8 mouse cellular contexts compared by ENCODE assay signal in the genomic region with DNA sequence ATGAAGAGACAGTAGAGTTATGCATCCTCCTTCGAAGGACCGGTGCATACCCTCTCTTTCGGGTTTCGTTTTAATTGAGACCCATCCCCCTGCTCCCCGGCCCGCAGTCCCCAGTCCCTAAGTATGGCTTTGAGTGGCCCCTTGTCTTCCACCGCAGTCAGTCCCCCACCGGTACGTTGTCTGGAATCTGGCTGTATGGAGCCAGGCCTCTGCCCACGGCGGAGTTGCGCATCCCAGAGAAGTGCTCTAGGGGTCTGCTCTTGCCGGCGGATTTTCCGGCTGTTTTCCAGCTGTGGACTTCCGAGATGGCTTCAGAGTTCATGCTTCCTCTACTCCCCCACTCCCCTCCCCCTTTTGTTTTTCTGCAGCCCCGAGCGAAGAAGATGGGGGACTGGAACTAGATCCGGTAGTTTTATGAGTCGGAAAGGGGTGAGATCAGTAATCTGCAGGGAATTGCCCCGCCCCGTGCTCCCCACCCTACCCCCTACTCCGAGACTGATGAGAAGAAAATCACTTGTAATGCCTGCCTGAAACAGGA. TPM values are rescaled to one million over a fixed set of nuclear protein-coding genes. Genes with fewer than 3 reads are reported as not detected.
DNase-seq lines count a peak whose midpoint lies in the region; ATAC-seq and TF ChIP-seq lines count a peak whose summit lies in the region.

No protein-coding gene starts in this region.

- TF ChIP-seq EP300 in heart, adult 2 months (IDR thresholded peaks at IDR 0.05; ENCODE audit: insufficient read depth, low read depth, low read length), result no peak

- H3K36me3 ChIP-seq in heart, adult 2 months (ENCODE audit: control insufficient read depth, insufficient read depth, low read length), result peaks cover 14% of the 10 kb centered on the region
- no peaks in the 10 kb centered on the region for H3K36me3 ChIP-seq in intestine, embryonic 16.5 days (ENCODE audit: control insufficient read depth, insufficient read depth, low read length)
- H3K36me3 ChIP-seq in midbrain, embryonic 16.5 days (ENCODE audit: control insufficient read depth, insufficient read depth, low read length), result no peaks in the 10 kb centered on the region; the same call in 1 of the 2 replicates

- H3K9me3 ChIP-seq in intestine, embryonic 16.5 days (ENCODE audit: control insufficient read depth, low read length), result no peaks in the 10 kb centered on the region
- no peaks in the 10 kb centered on the region for H3K9me3 ChIP-seq in midbrain, embryonic 16.5 days (replicated peaks; ENCODE audit: control insufficient read depth, low read length, poor library complexity, severe bottlenecking)

- no peaks in the 10 kb centered on the region for H3K27me3 ChIP-seq in heart, adult 2 months (ENCODE audit: control insufficient read depth, insufficient read depth, low read length)
- H3K27me3 ChIP-seq in intestine, embryonic 16.5 days (replicated peaks; ENCODE audit: control insufficient read depth, insufficient read depth, low read length), result no peaks in the 10 kb centered on the region
- no peaks in the 10 kb centered on the region for H3K27me3 ChIP-seq in midbrain, embryonic 16.5 days (ENCODE audit: control insufficient read depth, insufficient read depth, low read depth, low read length)

- peak overlapping the region; percentile 82 for H3K9ac ChIP-seq in heart, adult 2 months (ENCODE audit: low read depth, low read length)
- H3K9ac ChIP-seq in intestine, embryonic 16.5 days (ENCODE audit: low read depth, low read length), result peak overlapping the region; percentile 80
- peak overlapping the region; percentile 84 for H3K9ac ChIP-seq in midbrain, embryonic 16.5 days (ENCODE audit: low read depth, low read length)

- intact Hi-C loops in heart, adult 2 months (cut with DNase I), result loop anchor here (2.0 to 5.0 kb wide), 3 partner anchors 39 to 125 kb away; partner anchors contain the start of genes Abhd12, Entpd6 and Gins1

- no peak for TF ChIP-seq CTCF in heart, adult 2 months (IDR thresholded peaks at IDR 0.05)
- TF ChIP-seq CTCF in embryonic fibroblast, embryonic 13.5 days (IDR thresholded peaks at IDR 0.05; ENCODE audit: borderline replicate concordance, insufficient read depth, low read length), result no peak

- peak overlapping the region; percentile 87 for H3K4me2 ChIP-seq in intestine, embryonic 16.5 days (ENCODE audit: low read depth, low read length)
- H3K4me2 ChIP-seq in midbrain, embryonic 16.5 days (ENCODE audit: low read length), result peak overlapping the region; percentile 84

- no peak for TF ChIP-seq POLR2A in heart, adult 2 months (IDR thresholded peaks at IDR 0.05; ENCODE audit: insufficient read depth, low read depth, low read length)
- TF ChIP-seq POLR2A in embryonic fibroblast, embryonic 13.5 days (IDR thresholded peaks at IDR 0.05; ENCODE audit: low read depth, low read length), result no peak

- DNase-seq in heart, adult 2 months, result peak; percentile 27 to 55
- no peak for DNase-seq in heart, adult 8-10 months (ENCODE audit: low spot score)
- peak; percentile 21 for DNase-seq in ES-CJ7 (ENCODE audit: low read depth, low spot score)
- DNase-seq in frontal cortex, postnatal 14 days (ENCODE audit: low spot score in 2 of 2), result no peak
- DNase-seq in layer of hippocampus, adult 9-10 months (ENCODE audit: low spot score), result no peak

- H3K79me2 ChIP-seq in heart, adult 2 months (replicated peaks; ENCODE audit: control insufficient read depth, insufficient read depth, low read length), result no peaks in the 10 kb centered on the region

- peaks cover 7% of the 10 kb centered on the region for H3K4me1 ChIP-seq in heart, adult 2 months (ENCODE audit: control insufficient read depth, insufficient read depth, low read length)
- peaks cover 15% of the 10 kb centered on the region for H3K4me1 ChIP-seq in embryonic fibroblast, embryonic 13.5 days (ENCODE audit: control insufficient read depth, insufficient read depth, low read length)
- H3K4me1 ChIP-seq in intestine, embryonic 16.5 days (ENCODE audit: control insufficient read depth, insufficient read depth, low read length), result peaks cover 20% of the 10 kb centered on the region
- peaks cover 23% of the 10 kb centered on the region for H3K4me1 ChIP-seq in midbrain, embryonic 16.5 days (ENCODE audit: control insufficient read depth, insufficient read depth, low read length)

- ATAC-seq in intestine, embryonic 16.5 days, result peak; percentile 2; the same call in 1 of the 2 replicates
- peak; percentile 75 for ATAC-seq in midbrain, embryonic 16.5 days

- under 1% methylated on average over 23 of the region's 23 CpGs for WGBS in heart, adult 2 months
- WGBS in intestine, embryonic 16.5 days, result under 1% methylated on average over 23 of the region's 23 CpGs
- WGBS in midbrain, embryonic 16.5 days, result under 1% methylated on average over 23 of the region's 23 CpGs

- peak overlapping the region; percentile 96 for H3K4me3 ChIP-seq in heart, adult 2 months
- peak overlapping the region; percentile 75 for H3K4me3 ChIP-seq in embryonic fibroblast, embryonic 13.5 days (ENCODE audit: insufficient read depth, low read length)
- H3K4me3 ChIP-seq in intestine, embryonic 16.5 days (ENCODE audit: low read length), result peak overlapping the region; percentile 75
- peak overlapping the region; percentile 87 for H3K4me3 ChIP-seq in midbrain, embryonic 16.5 days (ENCODE audit: low read depth, low read length)

- peak overlapping the region; percentile 90 for H3K27ac ChIP-seq in heart, adult 2 months
- no peak overlapping the region for H3K27ac ChIP-seq in embryonic fibroblast, embryonic 13.5 days (ENCODE audit: insufficient read depth, low read length)
- peak overlapping the region; percentile 88 for H3K27ac ChIP-seq in intestine, embryonic 16.5 days (ENCODE audit: low read length)
- H3K27ac ChIP-seq in midbrain, embryonic 16.5 days (ENCODE audit: low read length), result peak overlapping the region; percentile 38; the same call in 1 of the 2 replicates

RNA-seq across cellular contexts. Expression of gene Pygb, which starts 0.8 kb away (rescaled TPM):
- 100 to 1,000 TPM; 448 to 514 TPM for total RNA-seq in heart, adult 2 months (2021)
- polyA plus RNA-seq in heart, adult 2 months (2012; rRNA removed), result 343 and 518 TPM in 2 replicates
- total RNA-seq in heart, adult 8-10 months (2022), result 100 to 1,000 TPM; 547 to 617 (median 604) TPM
- 67.4 and 91.7 TPM in 2 replicates for polyA plus RNA-seq in embryonic fibroblast, embryonic 13.5 days (2011; ENCODE audit: insufficient read length, low read depth, missing spikeins)
- 78.8 and 81.4 TPM in 2 replicates for polyA plus RNA-seq in intestine, embryonic 16.5 days (2015; fragmentation: Nextera tagmentation; extraction: Ambion mirVana)
- polyA plus RNA-seq in midbrain, embryonic 16.5 days (2015; fragmentation: Nextera tagmentation; extraction: Ambion mirVana), result 108 and 133 TPM in 2 replicates

RNA-seq across cellular contexts. Expression of gene Entpd6, which starts 38.5 kb away (rescaled TPM):
- 10 to 100 TPM; 14.7 to 16.9 TPM for total RNA-seq in heart, adult 2 months (2021)
- polyA plus RNA-seq in heart, adult 2 months (2012; rRNA removed), result 24.4 and 34.4 TPM in 2 replicates
- total RNA-seq in heart, adult 8-10 months (2022), result 10 to 100 TPM; 15.1 to 19.9 (median 17.4) TPM
- 9.7 and 10.1 TPM in 2 replicates for polyA plus RNA-seq in embryonic fibroblast, embryonic 13.5 days (2011; ENCODE audit: insufficient read length, low read depth, missing spikeins)
- polyA plus RNA-seq in intestine, embryonic 16.5 days (2015; fragmentation: Nextera tagmentation; extraction: Ambion mirVana), result 25.4 and 28.1 TPM in 2 replicates
- polyA plus RNA-seq in midbrain, embryonic 16.5 days (2015; fragmentation: Nextera tagmentation; extraction: Ambion mirVana), result 75.3 and 85.7 TPM in 2 replicates

Comparison
In these comparisons a context has a peak if more than half of its experiments do, and no peak if none do; other contexts are left out.
1. DNase-seq: peak in heart, adult 2 months (2 of 2) and ES-CJ7 (single experiment); none in heart, adult 8-10 months (single experiment), frontal cortex, postnatal 14 days (0 of 2) and layer of hippocampus, adult 9-10 months (single experiment).
2. Peak in every context shown above with its lines, with median percentiles within 50 percentile points of each other: H3K4me3 ChIP-seq and H3K9ac ChIP-seq.